Mouse (Mus musculus): Measurements from ENCODE around the gene Aida. TPM values are rescaled to one million over a fixed set of nuclear protein-coding genes. Genes with fewer than 3 reads are reported as not detected.
"Not testable (repeated sequence)": the region's sequence is repeated elsewhere in the genome, so short reads cannot be mapped to it uniquely, and the experiment has no call there.

Aida gene
- polyA plus RNA-seq, 1 experiment from 2014 or later: 30.9 TPM

DNA sequence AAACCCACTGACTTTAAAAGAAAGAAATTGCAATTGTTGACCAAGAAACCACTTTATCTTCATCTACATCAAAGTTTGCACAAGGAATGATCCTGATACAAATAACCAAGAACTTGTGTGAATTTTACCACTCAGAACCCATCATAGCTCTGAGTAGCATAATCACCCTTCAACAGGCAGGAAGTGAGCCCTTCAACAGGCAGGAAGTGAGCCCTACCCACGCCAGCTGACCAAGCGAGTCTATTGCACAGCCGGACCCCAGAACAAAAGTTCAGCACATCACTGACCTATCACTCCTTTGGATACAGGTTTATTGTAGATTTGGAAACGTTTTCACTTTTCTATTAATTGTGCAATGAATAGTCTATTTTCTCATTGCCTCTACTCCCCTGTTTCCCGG, 26.1 kb downstream of the Aida start:
- WGBS: 85% methylated on average over 5 of the region's 5 CpGs
- H3K9me3 ChIP-seq (replicated peaks); H3K27me3 ChIP-seq; H3K9ac ChIP-seq; ATAC-seq (replicated peaks; ENCODE audit: insufficient number of reproducible peaks, insufficient read depth, low FRiP score, low read depth); H3K4me2 ChIP-seq; H3K4me1 ChIP-seq (replicated peaks); H3K27ac ChIP-seq; H3K4me3 ChIP-seq: not testable (repeated sequence)
- peaks cover 59% of the 10 kb centered on the region for H3K36me3 ChIP-seq

- Histone ChIP-seq H3K9ac (no peak overlapping the region), H3K27me3 (no peaks in the 10 kb centered on the region), H3K9me3 (replicated peaks) (no peaks in the 10 kb centered on the region), H3K4me1 (replicated peaks) (no peaks in the 10 kb centered on the region), H3K27ac (no peak overlapping the region), H3K4me2 (no peak overlapping the region), H3K36me3 (peaks cover 65% of the 10 kb centered on the region), H3K4me3 (no peak overlapping the region)
- 95% methylated on average over 2 of the region's 2 CpGs for WGBS
- no peak for ATAC-seq (replicated peaks; ENCODE audit: insufficient number of reproducible peaks, insufficient read depth, low FRiP score, low read depth)
These were observed 27.5 kb downstream of the Aida start for GRCm38 (mm10) chr1:183323923-183324322.

- ATAC-seq (replicated peaks; ENCODE audit: insufficient number of reproducible peaks, insufficient read depth, low FRiP score, low read depth): no peak
- Histone ChIP-seq H3K27me3 (no peaks in the 10 kb centered on the region), H3K9me3 (replicated peaks) (no peaks in the 10 kb centered on the region), H3K36me3 (peaks cover 68% of the 10 kb centered on the region), H3K4me2 (no peak overlapping the region), H3K4me3 (no peak overlapping the region), H3K4me1 (replicated peaks) (no peaks in the 10 kb centered on the region), H3K9ac (no peak overlapping the region), H3K27ac (no peak overlapping the region)
- WGBS: 94% methylated on average over 6 of the region's 6 CpGs
These were observed 28.0 kb downstream of the Aida start for GRCm38 (mm10) chr1:183324433-183324832.

DNA sequence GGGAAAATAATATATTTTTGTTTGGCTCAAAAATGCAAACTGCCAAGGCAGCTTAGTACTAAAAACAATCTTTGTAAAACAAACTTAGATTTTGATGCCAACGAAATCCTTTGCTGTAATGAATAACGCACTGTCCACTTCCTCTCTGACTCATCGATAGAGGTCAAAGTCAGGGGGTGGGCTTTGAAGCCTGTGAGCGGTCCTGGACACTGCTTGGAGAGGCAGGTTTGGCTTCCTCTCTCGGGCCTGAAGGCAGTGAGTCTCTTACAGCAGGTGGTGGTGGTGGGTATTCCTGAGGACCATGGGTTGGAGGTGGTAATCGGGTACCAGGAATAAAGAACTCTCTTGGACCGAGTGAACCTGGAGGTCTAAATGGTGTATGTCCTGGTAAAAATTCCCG, 30.8 kb downstream of the Aida start:
- Histone ChIP-seq H3K9ac (no peak overlapping the region), H3K27me3 (no peaks in the 10 kb centered on the region), H3K4me1 (replicated peaks) (no peaks in the 10 kb centered on the region), H3K4me2 (no peak overlapping the region), H3K36me3 (peaks cover 80% of the 10 kb centered on the region), H3K4me3 (no peak overlapping the region), H3K27ac (no peak overlapping the region), H3K9me3 (replicated peaks) (no peaks in the 10 kb centered on the region)
- no peak for ATAC-seq (replicated peaks; ENCODE audit: insufficient number of reproducible peaks, insufficient read depth, low FRiP score, low read depth)
- WGBS: 87% methylated on average over 8 of the region's 8 CpGs

DNA sequence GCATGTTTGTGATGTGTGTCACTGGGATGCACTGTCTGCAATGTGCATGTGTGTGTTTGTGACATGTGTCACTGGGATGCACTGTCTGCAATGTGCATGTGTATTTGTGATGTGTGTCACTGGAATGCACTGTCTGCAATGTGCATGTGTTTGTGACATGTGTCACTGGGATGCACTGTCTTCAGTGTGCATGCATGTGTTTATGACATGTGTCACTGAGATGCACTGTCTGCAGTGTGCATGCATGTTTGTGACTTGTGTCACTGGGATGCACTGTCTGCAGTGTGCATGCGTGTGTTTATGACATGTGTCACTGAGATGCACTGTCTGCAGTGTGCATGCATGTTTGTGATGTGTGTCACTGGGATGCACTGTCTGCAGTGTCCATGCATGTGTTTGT, 46.5 kb downstream of the Aida start:
- Histone ChIP-seq H3K36me3 (peaks cover 42% of the 10 kb centered on the region), H3K4me1 (replicated peaks) (peaks cover 12% of the 10 kb centered on the region)
- H3K4me3 ChIP-seq; ATAC-seq (replicated peaks; ENCODE audit: insufficient number of reproducible peaks, insufficient read depth, low FRiP score, low read depth); H3K9me3 ChIP-seq (replicated peaks); H3K9ac ChIP-seq; H3K27me3 ChIP-seq; H3K27ac ChIP-seq; H3K4me2 ChIP-seq: not testable (repeated sequence)
- WGBS: 89% methylated on average over 1 of the region's 1 CpGs

DNA sequence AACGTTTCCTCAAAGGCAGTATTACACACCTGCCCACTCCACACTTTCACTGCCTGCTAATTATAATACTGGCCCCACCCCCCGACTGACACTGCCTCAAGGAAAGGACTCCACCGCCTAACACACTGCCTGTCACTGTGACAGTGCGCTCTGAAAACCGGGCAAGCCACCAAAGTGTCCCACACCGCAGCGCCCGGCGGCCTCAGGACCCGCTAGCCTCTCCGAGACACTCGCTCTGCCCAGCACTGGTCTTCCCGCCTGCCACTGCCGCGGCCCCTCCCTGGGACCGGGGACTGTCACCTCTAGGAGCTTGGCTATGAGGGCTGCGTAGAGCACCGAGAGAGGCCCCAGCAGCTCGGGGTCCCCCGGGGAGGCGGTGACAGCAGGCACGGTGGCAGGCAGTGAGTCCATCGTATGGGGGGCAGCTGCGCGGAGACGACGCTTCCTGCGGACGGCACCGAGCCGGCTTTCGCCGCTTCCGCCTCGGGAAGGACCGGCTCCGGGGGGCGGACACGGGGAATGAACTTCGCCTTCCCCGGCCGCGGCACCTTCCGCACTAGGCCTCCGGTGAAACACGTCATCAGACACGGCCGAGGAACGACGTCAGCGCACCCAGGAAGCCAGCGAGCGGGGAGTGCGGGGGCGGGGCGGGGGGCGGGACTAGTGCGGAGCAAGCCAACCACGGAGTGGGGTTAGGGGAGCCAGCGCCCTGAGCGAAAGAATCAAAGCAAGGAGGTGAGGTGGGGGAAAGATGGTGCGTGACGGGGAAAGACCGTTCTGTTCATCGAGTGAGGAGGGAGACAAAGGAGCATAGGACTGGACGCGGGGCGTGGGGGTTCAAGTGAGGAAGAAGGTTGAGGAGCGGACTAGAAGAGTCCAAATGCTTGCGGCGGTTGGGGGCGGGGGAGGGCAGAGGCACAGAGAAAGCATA, 48.8 kb downstream of the Aida start:
- H3K4me2 ChIP-seq: peak overlapping the region; percentile 88
- H3K4me1 ChIP-seq (replicated peaks): peaks cover 12% of the 10 kb centered on the region
- peak; percentile 94 for ATAC-seq (replicated peaks; ENCODE audit: insufficient number of reproducible peaks, insufficient read depth, low FRiP score, low read depth)
- H3K27me3 ChIP-seq: no peaks in the 10 kb centered on the region
- no peaks in the 10 kb centered on the region for H3K9me3 ChIP-seq (replicated peaks)
- WGBS: under 1% methylated on average over 71 of the region's 72 CpGs
- H3K4me3 ChIP-seq: peak overlapping the region; percentile 99
- H3K36me3 ChIP-seq: peaks cover 39% of the 10 kb centered on the region
- H3K27ac ChIP-seq: peak overlapping the region; percentile 88
- peak overlapping the region; percentile 95 for H3K9ac ChIP-seq

- Histone ChIP-seq H3K9ac (peak overlapping the region; percentile 95), H3K4me3 (peak overlapping the region; percentile 99), H3K4me2 (peak overlapping the region; percentile 88), H3K9me3 (replicated peaks) (no peaks in the 10 kb centered on the region), H3K36me3 (peaks cover 34% of the 10 kb centered on the region), H3K27me3 (no peaks in the 10 kb centered on the region), H3K27ac (peak overlapping the region; percentile 88), H3K4me1 (replicated peaks) (peaks cover 12% of the 10 kb centered on the region)
- 5% methylated on average over 10 of the region's 10 CpGs for WGBS
- ATAC-seq (replicated peaks; ENCODE audit: insufficient number of reproducible peaks, insufficient read depth, low FRiP score, low read depth): no peak
These were observed 49.4 kb downstream of the Aida start for GRCm38 (mm10) chr1:183345817-183346195.

DNA sequence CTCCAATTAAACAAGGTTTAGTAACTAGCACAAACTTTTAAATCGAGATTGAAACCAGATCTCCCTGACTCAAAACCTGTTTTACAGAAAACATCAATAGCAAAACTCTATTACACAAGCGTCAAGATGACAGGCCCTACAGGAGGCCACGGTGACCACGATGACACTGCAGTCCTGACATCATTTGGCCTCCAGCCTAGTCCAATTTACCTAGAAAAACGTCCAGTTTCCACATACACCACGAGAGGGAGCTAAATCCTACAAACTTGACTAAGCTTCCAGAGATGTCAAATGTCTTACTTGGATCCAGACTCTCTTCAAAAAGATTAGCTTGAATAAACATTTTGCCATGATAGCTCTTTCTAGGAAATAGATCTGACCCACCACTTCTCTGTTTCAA, 53.5 kb downstream of the Aida start:
- Histone ChIP-seq H3K36me3 (peaks cover 43% of the 10 kb centered on the region), H3K4me1 (replicated peaks) (peaks cover 10% of the 10 kb centered on the region), H3K9me3 (replicated peaks) (no peaks in the 10 kb centered on the region), H3K9ac (no peak overlapping the region), H3K4me2 (no peak overlapping the region), H3K27me3 (no peaks in the 10 kb centered on the region), H3K4me3 (no peak overlapping the region), H3K27ac (no peak overlapping the region)
- ATAC-seq (replicated peaks; ENCODE audit: insufficient number of reproducible peaks, insufficient read depth, low FRiP score, low read depth): no peak
- WGBS: 24% methylated on average over 6 of the region's 6 CpGs

DNA sequence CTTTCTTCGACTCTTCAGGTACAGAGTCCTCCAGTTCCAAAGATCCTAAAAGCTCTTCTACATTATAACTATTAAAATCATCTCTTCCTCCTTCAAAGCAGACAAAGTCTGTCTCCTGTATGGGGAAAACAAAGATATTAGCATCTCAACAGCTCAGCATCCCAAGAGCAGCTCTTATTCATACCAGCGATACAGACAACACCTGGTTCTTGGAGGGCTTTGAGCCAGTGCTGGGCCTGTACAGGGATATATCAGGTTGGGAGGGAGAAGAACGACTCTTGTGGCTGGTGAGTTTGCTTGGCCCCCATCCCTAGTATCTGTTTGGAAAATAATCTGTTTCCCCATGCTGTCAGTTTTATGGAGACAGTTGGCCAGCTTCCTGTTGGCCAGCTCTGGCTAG, 62.5 kb downstream of the Aida start:
- ATAC-seq (replicated peaks; ENCODE audit: insufficient number of reproducible peaks, insufficient read depth, low FRiP score, low read depth): no peak
- Histone ChIP-seq H3K9me3 (replicated peaks) (no peaks in the 10 kb centered on the region), H3K9ac (no peak overlapping the region), H3K4me3 (no peak overlapping the region), H3K4me2 (no peak overlapping the region), H3K36me3 (peaks cover 65% of the 10 kb centered on the region), H3K27me3 (no peaks in the 10 kb centered on the region), H3K27ac (no peak overlapping the region), H3K4me1 (replicated peaks) (no peaks in the 10 kb centered on the region)
- WGBS: 89% methylated on average over 3 of the region's 3 CpGs

DNA sequence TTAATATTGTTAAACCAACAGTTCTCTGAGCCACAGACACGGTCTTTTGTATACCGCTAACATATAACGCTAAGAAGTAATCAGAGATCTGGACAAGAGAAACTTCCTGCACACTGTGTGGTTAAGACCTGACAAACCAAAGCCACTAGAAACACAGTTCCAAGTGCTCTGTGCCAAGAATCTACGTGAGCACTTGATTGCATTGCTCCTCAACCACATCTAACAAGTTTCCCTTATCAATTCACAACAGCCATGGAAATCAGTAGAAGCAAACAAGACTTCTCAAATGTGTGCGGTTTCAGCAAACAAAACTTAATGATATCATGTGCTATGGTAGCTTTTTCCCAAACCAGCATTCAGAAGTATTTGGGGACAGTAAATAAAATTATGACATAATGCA, 65.9 kb downstream of the Aida start:
- 83% methylated on average over 5 of the region's 5 CpGs for WGBS

GRCm38 (mm10) chr1:183362729-183363576, 66.6 kb downstream of the Aida start:
- whole genome bisulfite sequencing: 74% methylated on average over 14 of the region's 14 CpGs
- H3K4me1 ChIP-seq (replicated peaks): peaks cover 5% of the 10 kb centered on the region
- no peak overlapping the region for H3K4me3 ChIP-seq
- H3K9ac ChIP-seq: no peak overlapping the region
- no peaks in the 10 kb centered on the region for H3K27me3 ChIP-seq
- ATAC-seq (replicated peaks; ENCODE audit: insufficient number of reproducible peaks, insufficient read depth, low FRiP score, low read depth): no peak
- H3K9me3 ChIP-seq (replicated peaks): no peaks in the 10 kb centered on the region
- H3K4me2 ChIP-seq: no peak overlapping the region
- peaks cover 59% of the 10 kb centered on the region for H3K36me3 ChIP-seq
- H3K27ac ChIP-seq: no peak overlapping the region

More for the DNA sequence above, 65.9 kb downstream of the Aida start:
- Histone ChIP-seq H3K4me3 (no peak overlapping the region), H3K9ac (no peak overlapping the region), H3K4me1 (replicated peaks) (no peaks in the 10 kb centered on the region; the same call in 1 of the 2 replicates), H3K36me3 (peaks cover 65% of the 10 kb centered on the region), H3K27ac (no peak overlapping the region), H3K27me3 (no peaks in the 10 kb centered on the region), H3K4me2 (no peak overlapping the region), H3K9me3 (replicated peaks) (no peaks in the 10 kb centered on the region)
- no peak for ATAC-seq (replicated peaks; ENCODE audit: insufficient number of reproducible peaks, insufficient read depth, low FRiP score, low read depth)

Data from heart, embryonic 15.5 days (tissue).